Mouse (Mus musculus) NIH3T3 (cell line): Measurements from ENCODE around the gene Cttnbp2.

Experiments
- DNase-seq: peaks from one replicate; pipeline ENCODE4 v3.0.0-alpha.2; 2012; ENCODE audit warnings: low read depth

Gene Cttnbp2

GRCm38 (mm10) chr6:18467777-18468176 is 46.9 kb downstream of the Cttnbp2 start:
- DNase-seq, result no peak

GRCm38 (mm10) chr6:18466227-18466626 is 48.4 kb downstream of the Cttnbp2 start:
- no peak for DNase-seq

GRCm38 (mm10) chr6:18465626-18466025 is 49.0 kb downstream of the Cttnbp2 start:
- no peak for DNase-seq

- DNase-seq, result no peak
These were observed 55.0 kb downstream of the Cttnbp2 start for GRCm38 (mm10) chr6:18459657-18460056.

- no peak for DNase-seq
These were observed 64.0 kb downstream of the Cttnbp2 start for GRCm38 (mm10) chr6:18450551-18451193.

GRCm38 (mm10) chr6:18448078-18448477 is 66.6 kb downstream of the Cttnbp2 start:
- DNase-seq, result no peak

- DNase-seq, result no peak
These were observed 67.7 kb downstream of the Cttnbp2 start for GRCm38 (mm10) chr6:18446917-18447316.

- DNase-seq, result no peak
These were observed 68.3 kb downstream of the Cttnbp2 start for GRCm38 (mm10) chr6:18446359-18446758.

GRCm38 (mm10) chr6:18445747-18446146 is 68.9 kb downstream of the Cttnbp2 start:
- no peak for DNase-seq

- DNase-seq, result no peak
These were observed 72.3 kb downstream of the Cttnbp2 start for GRCm38 (mm10) chr6:18442303-18442702.

- no peak for DNase-seq
These were observed 73.6 kb downstream of the Cttnbp2 start for GRCm38 (mm10) chr6:18440918-18441532.

GRCm38 (mm10) chr6:18436127-18436812 is 78.4 kb downstream of the Cttnbp2 start:
- DNase-seq, result no peak

- no peak for DNase-seq
These were observed 79.7 kb downstream of the Cttnbp2 start for GRCm38 (mm10) chr6:18434828-18435531.

GRCm38 (mm10) chr6:18434355-18434754 is 80.3 kb downstream of the Cttnbp2 start:
- no peak for DNase-seq

GRCm38 (mm10) chr6:18432362-18432761 is 82.3 kb downstream of the Cttnbp2 start:
- no peak for DNase-seq

- DNase-seq, result no peak
These were observed 82.8 kb downstream of the Cttnbp2 start for GRCm38 (mm10) chr6:18431891-18432290.

- no peak for DNase-seq
These were observed 84.6 kb downstream of the Cttnbp2 start for GRCm38 (mm10) chr6:18430062-18430461.

GRCm38 (mm10) chr6:18424822-18425221 is 89.8 kb downstream of the Cttnbp2 start:
- no peak for DNase-seq

GRCm38 (mm10) chr6:18424367-18424766 is 90.3 kb downstream of the Cttnbp2 start:
- DNase-seq, result no peak

- DNase-seq, result no peak
These were observed 91.5 kb downstream of the Cttnbp2 start for GRCm38 (mm10) chr6:18423112-18423511.

- DNase-seq, result no peak
These were observed 93.1 kb downstream of the Cttnbp2 start for GRCm38 (mm10) chr6:18421561-18421960.

- no peak for DNase-seq
These were observed 94.0 kb downstream of the Cttnbp2 start for GRCm38 (mm10) chr6:18420660-18421059.
